Mouse (Mus musculus): Measurements from ENCODE around the gene Fzd4.

- TF ChIP-seq GATA2 (IDR thresholded peaks at IDR 0.05; ENCODE audit: borderline replicate concordance, low read depth, low read length) (no peak), CTCF (IDR thresholded peaks at IDR 0.05; ENCODE audit: low read depth, low read length) (no peak)
Measured at GRCm38 (mm10) chr7:89411346-89411745, 7.2 kb downstream of the Fzd4 start.

Measured in G1E (cell line).